Mouse (Mus musculus) intestine, postnatal 0 days (tissue): Measurements from ENCODE around the gene Snx29. TPM values are rescaled to one million over a fixed set of nuclear protein-coding genes. Genes with fewer than 3 reads are reported as not detected.

Experiments used
- ATAC-seq: fragments of 200-750 bp; cut with Nextera tagmentation; 2 replicates; pipeline ENCODE4 v1.8.0; 2017; ENCODE audit warnings: mild to moderate bottlenecking, moderate TSS enrichment, moderate library complexity
- H3K27ac ChIP-seq: fragments of 300-500 bp; sonication (generic); 2 replicates; pipeline ENCODE4 v1.5.1; 2014; ENCODE audit warnings: mild to moderate bottlenecking, low read depth, low read length, moderate library complexity
- H3K27me3 ChIP-seq: fragments of 300-500 bp; sonication (generic); replicated peaks from 2 replicates; pipeline ENCODE4 v1.6.1; 2014; ENCODE audit warnings: low read length, mixed read lengths; ENCODE audit not compliant: control insufficient read depth, insufficient read depth
- H3K36me3 ChIP-seq: fragments of 300-500 bp; sonication (generic); 2 replicates; pipeline ENCODE4 v1.6.1; 2014; ENCODE audit warnings: mild to moderate bottlenecking, moderate library complexity; ENCODE audit not compliant: control insufficient read depth, insufficient read depth
- H3K4me1 ChIP-seq: fragments of 300-500 bp; sonication (generic); replicated peaks from 2 replicates; pipeline ENCODE4 v1.6.1; 2014; ENCODE audit warnings: antibody characterized with exemption, low read length, mixed read lengths; ENCODE audit not compliant: control insufficient read depth, insufficient read depth
- H3K4me2 ChIP-seq: fragments of 300-500 bp; sonication (generic); replicated peaks from 2 replicates; pipeline ENCODE4 v1.6.1; 2014; ENCODE audit warnings: low read depth, mild to moderate bottlenecking, moderate library complexity
- H3K4me3 ChIP-seq: fragments of 300-500 bp; sonication (generic); 2 replicates; pipeline ENCODE4 v1.5.1; 2014; ENCODE audit warnings: low read depth, low read length
- H3K9ac ChIP-seq: fragments of 300-500 bp; sonication (generic); 2 replicates; pipeline ENCODE4 v1.6.1; 2014; ENCODE audit warnings: mild to moderate bottlenecking, low read depth, low read length
- H3K9me3 ChIP-seq: fragments of 300-500 bp; sonication (generic); 2 replicates; pipeline ENCODE4 v1.6.1; 2016; ENCODE audit warnings: mixed run types; ENCODE audit not compliant: control insufficient read depth
- CTCF ChIP-seq: sonication (generic); IDR thresholded peaks from 2 replicates; pipeline ENCODE4 v1.5.1; 2016; ENCODE audit warnings: low read depth, mild to moderate bottlenecking, control low read depth, antibody characterized with exemption, moderate library complexity
- WGBS: fragments of 180-500 bp; shearing (Covaris S2); extraction: QIAGEN DNeasy Blood & Tissue Kit; methylation state at CpG from one replicate; pipeline ENCODE4 v1.1.7; 2014; 5-methylcytosine and 5-hydroxymethylcytosine counted together
- polyA plus RNA-seq: library from polyadenylated mRNA; unstranded; fragments of >200 nt; fragmentation: Nextera tagmentation; extraction: Ambion mirVana; gene quantifications from 2 replicates; pipeline ENCODE4 v1.2.1, GENCODE M21; 2015

Snx29 gene
- polyA plus RNA-seq, 1 experiment from 2014 or later, result 1.9 TPM

GRCm38 (mm10) chr16:11533441-11533840, 210.7 kb downstream of the Snx29 start:
- no peak overlapping the region for H3K27ac ChIP-seq
- no peaks in the 10 kb centered on the region for H3K27me3 ChIP-seq
- H3K4me3 ChIP-seq, result no peak overlapping the region
- no peak overlapping the region for H3K9ac ChIP-seq
- WGBS, result 80% methylated on average over 3 of the region's 3 CpGs
- no peak for TF ChIP-seq CTCF
- no peaks in the 10 kb centered on the region for H3K36me3 ChIP-seq
- no peaks in the 10 kb centered on the region for H3K9me3 ChIP-seq
- no peak for ATAC-seq
- H3K4me1 ChIP-seq, result peaks cover 4% of the 10 kb centered on the region; the same call in 1 of the 2 replicates
- H3K4me2 ChIP-seq, result no peak overlapping the region

- Histone ChIP-seq H3K4me1 (no peaks in the 10 kb centered on the region), H3K27me3 (no peaks in the 10 kb centered on the region), H3K4me3 (no peak overlapping the region), H3K4me2 (no peak overlapping the region), H3K9ac (no peak overlapping the region), H3K9me3 (no peaks in the 10 kb centered on the region), H3K36me3 (no peaks in the 10 kb centered on the region), H3K27ac (no peak overlapping the region)
- ATAC-seq, result no peak
- 74% methylated on average over 5 of the region's 5 CpGs for WGBS
- TF ChIP-seq CTCF, result no peak
Observed at GRCm38 (mm10) chr16:11537663-11538062, 215.0 kb downstream of the Snx29 start.

GRCm38 (mm10) chr16:11538191-11538590, 215.5 kb downstream of the Snx29 start:
- Histone ChIP-seq H3K4me2 (no peak overlapping the region), H3K4me1 (no peaks in the 10 kb centered on the region), H3K4me3 (no peak overlapping the region), H3K36me3 (no peaks in the 10 kb centered on the region), H3K9ac (no peak overlapping the region), H3K9me3 (no peaks in the 10 kb centered on the region), H3K27me3 (no peaks in the 10 kb centered on the region), H3K27ac (no peak overlapping the region)
- TF ChIP-seq CTCF, result no peak
- no peak for ATAC-seq
- WGBS, result 55% methylated on average over 3 of the region's 3 CpGs

GRCm38 (mm10) chr16:11540961-11541360, 218.3 kb downstream of the Snx29 start:
- Histone ChIP-seq H3K4me2 (no peak overlapping the region), H3K27ac (no peak overlapping the region), H3K9ac (no peak overlapping the region), H3K4me1 (no peaks in the 10 kb centered on the region), H3K27me3 (no peaks in the 10 kb centered on the region), H3K4me3 (no peak overlapping the region), H3K36me3 (no peaks in the 10 kb centered on the region), H3K9me3 (no peaks in the 10 kb centered on the region)
- no peak for ATAC-seq
- TF ChIP-seq CTCF, result no peak

GRCm38 (mm10) chr16:11541769-11542168, 219.1 kb downstream of the Snx29 start:
- no peaks in the 10 kb centered on the region for H3K36me3 ChIP-seq
- no peak overlapping the region for H3K4me2 ChIP-seq
- no peak overlapping the region for H3K4me3 ChIP-seq
- ATAC-seq, result no peak
- TF ChIP-seq CTCF, result no peak
- no peaks in the 10 kb centered on the region for H3K27me3 ChIP-seq
- no peak overlapping the region for H3K9ac ChIP-seq
- H3K9me3 ChIP-seq, result no peaks in the 10 kb centered on the region
- H3K27ac ChIP-seq, result no peak overlapping the region
- H3K4me1 ChIP-seq, result no peaks in the 10 kb centered on the region
- WGBS, result 86% methylated on average over 7 of the region's 7 CpGs

- Histone ChIP-seq H3K4me2 (no peak overlapping the region), H3K4me1 (no peaks in the 10 kb centered on the region), H3K9me3 (no peaks in the 10 kb centered on the region), H3K4me3 (no peak overlapping the region), H3K27me3 (no peaks in the 10 kb centered on the region), H3K9ac (no peak overlapping the region), H3K27ac (no peak overlapping the region), H3K36me3 (no peaks in the 10 kb centered on the region)
- no peak for ATAC-seq
- 88% methylated on average over 8 of the region's 8 CpGs for WGBS
- no peak for TF ChIP-seq CTCF
Observed at GRCm38 (mm10) chr16:11550043-11550725, 227.5 kb downstream of the Snx29 start.
